Mouse (Mus musculus) CH12.LX (cell line): Measurements from ENCODE around the gene Kin.

Experiments
- CHD2 ChIP-seq: IDR thresholded peaks from 2 replicates; pipeline ENCODE4 v1.6.1; 2011; ENCODE audit warnings: low read length, improper control_type of control experiment
- CTCF ChIP-seq, 2 experiments: IDR thresholded peaks in 1 of 2; conservative IDR thresholded peaks in 1 of 2; 2 replicates each; pipeline ENCODE4 v1.5.1; 2011 to 2012; ENCODE audit warnings: low read depth in 2 of 2, low read length in 2 of 2, improper control_type of control experiment in 1 of 2, inconsistent platforms in 1 of 2, mild to moderate bottlenecking in 1 of 2, moderate library complexity in 1 of 2
- E2F4 ChIP-seq: IDR thresholded peaks from 2 replicates; pipeline ENCODE4 v1.6.1; 2011; ENCODE audit warnings: low read depth, low read length, improper control_type of control experiment; ENCODE audit not compliant: insufficient replicate concordance
- ELF1 ChIP-seq: IDR thresholded peaks from 2 replicates; pipeline ENCODE4 v1.6.1; 2014; ENCODE audit warnings: low read depth, mild to moderate bottlenecking, inconsistent platforms, low read length, improper control_type of control experiment
- EP300 ChIP-seq: IDR thresholded peaks from 2 replicates; pipeline ENCODE4 v1.6.1; 2011; ENCODE audit warnings: low read length, improper control_type of control experiment
- HCFC1 ChIP-seq: IDR thresholded peaks from 2 replicates; pipeline ENCODE4 v1.6.1; 2012; ENCODE audit warnings: low read depth, mild to moderate bottlenecking, inconsistent platforms, low read length, improper control_type of control experiment
- PAX5 ChIP-seq: IDR thresholded peaks from 2 replicates; pipeline ENCODE4 v1.6.1; 2012; ENCODE audit warnings: low read length, inconsistent platforms, mixed read lengths
- POLR2A ChIP-seq: IDR thresholded peaks from 2 replicates; pipeline ENCODE4 v1.6.1; 2011; ENCODE audit warnings: low read depth, mild to moderate bottlenecking, improper control_type of control experiment, low read length
- POLR2AphosphoS2 ChIP-seq: IDR thresholded peaks from 2 replicates; pipeline ENCODE4 v1.6.1; 2011; ENCODE audit warnings: low read depth, low read length, improper control_type of control experiment
- RAD21 ChIP-seq: IDR thresholded peaks from 2 replicates; pipeline ENCODE4 v1.6.1; 2011; ENCODE audit warnings: low read depth, mild to moderate bottlenecking, low read length, improper control_type of control experiment, moderate library complexity
- RCOR1 ChIP-seq: conservative IDR thresholded peaks from 2 replicates; pipeline ENCODE4 v1.6.1; 2012; ENCODE audit warnings: low read depth, mild to moderate bottlenecking, inconsistent platforms, low read length, improper control_type of control experiment
- SMC3 ChIP-seq: IDR thresholded peaks from 2 replicates; pipeline ENCODE4 v1.6.1; 2011; ENCODE audit warnings: low read depth, low read length, improper control_type of control experiment
- TCF12 ChIP-seq: IDR thresholded peaks from 2 replicates; pipeline ENCODE4 v1.6.1; 2014; ENCODE audit warnings: low read depth, mild to moderate bottlenecking, inconsistent platforms, low read length, improper control_type of control experiment
- USF1 ChIP-seq: IDR thresholded peaks from 2 replicates; pipeline ENCODE4 v1.6.1; 2014; ENCODE audit warnings: low read depth, mild to moderate bottlenecking, inconsistent platforms, low read length, improper control_type of control experiment

- TF ChIP-seq EP300 = no peak
- no peak for TF ChIP-seq CTCF (conservative IDR thresholded peaks at IDR 0.05 in 1 of 2, IDR thresholded peaks at IDR 0.05 in 1 of 2; ENCODE audit: low read depth in 2 of 2, low read length in 2 of 2)
- TF ChIP-seq POLR2A = no peak
- no peak for TF ChIP-seq CHD2
- no peak for TF ChIP-seq USF1
- TF ChIP-seq RCOR1 = no peak
- TF ChIP-seq ELF1 = no peak
- no peak for TF ChIP-seq PAX5
- TF ChIP-seq TCF12 = no peak
- TF ChIP-seq SMC3 = no peak
- TF ChIP-seq POLR2AphosphoS2 = no peak
- no peak for TF ChIP-seq E2F4
- TF ChIP-seq HCFC1 = no peak
- no peak for TF ChIP-seq RAD21
Observed at GRCm38 (mm10) chr2:10081453-10082080, 1.2 kb downstream of the Kin start.
